Mouse (Mus musculus) ovary, postnatal 36 days (tissue): ENCODE measurements at regions not wholly inside any gene's neighbourhood (a gene's known extent, or its start where the extent isn't known, plus 50 kb on each side); places are given as distances from the start of the nearest gene placed in this dataset.
"Not testable (repeated sequence)": the region's sequence is repeated elsewhere in the genome, so short reads cannot be mapped to it uniquely, and the experiment has no call there.

ENCODE experiments used
- DNase-seq: peaks from one replicate; pipeline ENCODE4 v3.0.0; 2022; ENCODE audit warnings: low spot score, mixed read lengths

GRCm38 (mm10) chr12:8070788-8071187, 93.3 kb downstream of the Apob start:
- no peak for DNase-seq

GRCm38 (mm10) chr12:8071286-8071685, 93.8 kb downstream of the Apob start:
- no peak for DNase-seq

DNA sequence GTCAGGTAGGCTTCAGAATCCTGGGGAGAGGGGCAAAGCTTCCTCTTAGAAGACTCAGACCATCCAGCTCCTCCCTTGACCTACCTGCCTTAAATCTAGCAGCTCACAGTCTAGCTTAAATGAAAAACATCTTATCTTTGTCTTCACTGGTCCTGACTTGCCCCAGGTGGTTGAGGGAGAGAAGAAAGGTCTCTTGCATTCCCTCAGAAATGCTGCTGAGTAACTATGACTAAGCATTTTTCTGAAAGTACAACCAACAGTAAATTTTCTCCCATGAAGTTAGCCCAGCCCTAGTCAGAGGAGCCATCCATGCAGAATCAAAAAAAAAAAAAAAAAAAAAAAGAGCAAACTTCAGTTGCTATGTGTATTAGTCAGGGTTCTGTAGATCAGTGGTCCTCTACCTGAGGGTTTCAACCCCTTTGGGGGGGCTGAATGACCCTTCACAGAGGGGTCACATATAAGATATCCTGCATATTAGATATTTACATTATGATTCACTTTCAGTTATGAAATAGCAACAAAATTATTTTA, 98.6 kb downstream of the Apob start:
- no peak for DNase-seq

GRCm38 (mm10) chr12:8077346-8077745, 99.9 kb downstream of the Apob start:
- DNase-seq: no peak

DNA sequence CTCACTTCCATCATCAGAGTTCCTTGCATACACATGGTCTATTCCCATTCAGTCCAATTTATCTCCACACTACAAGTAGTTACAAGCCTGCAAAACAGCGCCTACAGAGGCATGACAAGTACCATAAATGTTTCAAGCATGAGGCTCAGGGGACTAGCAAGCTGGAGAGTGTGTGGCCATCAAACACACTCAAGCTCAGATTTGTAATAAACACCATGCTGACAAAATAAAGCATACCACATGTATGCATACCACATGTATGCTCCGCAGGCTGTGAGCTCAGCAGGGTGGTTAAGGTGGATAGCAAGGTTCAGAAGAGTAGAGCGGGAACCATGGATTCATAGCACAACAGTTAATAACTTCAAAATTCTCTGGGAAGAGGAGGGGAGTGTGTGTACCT, 100.6 kb downstream of the Apob start:
- no peak for DNase-seq

GRCm38 (mm10) chr12:8082688-8083661, 105.5 kb downstream of the Apob start:
- DNase-seq: no peak

DNA sequence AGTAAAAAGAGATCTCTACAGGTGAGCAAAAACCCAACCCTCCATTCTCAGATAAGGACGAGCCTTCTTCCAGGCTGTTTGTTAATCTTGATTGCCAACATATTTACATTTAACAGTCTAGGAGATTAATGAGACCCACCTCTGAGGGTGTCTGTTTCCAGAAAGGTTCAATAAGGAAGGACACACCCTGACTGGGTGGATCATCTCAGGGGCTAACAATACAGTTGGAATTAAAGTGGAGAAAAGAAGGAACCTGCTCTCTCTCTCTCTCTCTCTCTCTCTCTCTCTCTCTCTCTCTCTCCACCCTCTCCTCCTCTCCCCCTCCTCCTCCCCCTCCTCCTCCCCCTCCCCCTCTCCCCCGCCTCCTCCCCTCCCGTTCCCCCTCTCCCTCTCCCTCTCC, 110.5 kb downstream of the Apob start:
- DNase-seq: no peak

- DNase-seq: no peak
Observed at GRCm38 (mm10) chr12:8089423-8090278, 112.2 kb downstream of the Apob start.

GRCm38 (mm10) chr12:8090279-8090626, 112.8 kb downstream of the Apob start:
- no peak for DNase-seq

DNA sequence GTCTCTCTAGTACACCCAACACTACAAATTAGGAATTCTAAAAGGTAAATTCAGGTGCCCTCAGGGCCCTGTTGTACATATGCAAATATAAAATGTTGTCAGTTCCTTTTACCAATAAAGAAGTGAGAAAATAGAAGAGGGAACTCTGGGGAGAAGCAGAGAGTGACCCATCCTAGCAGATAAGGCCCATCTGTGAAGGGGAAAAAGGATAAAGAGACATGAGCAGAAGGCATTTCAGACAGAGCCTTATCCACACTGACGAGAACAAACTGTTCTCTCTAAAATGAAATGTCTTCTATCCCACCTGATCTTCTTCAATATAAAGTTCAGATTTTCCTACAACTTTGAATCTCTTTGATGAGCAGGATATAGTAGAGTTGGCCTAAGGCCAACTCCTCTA, 114.5 kb upstream of the Ldah start:
- DNase-seq: no peak

- no peak for DNase-seq
Observed at GRCm38 (mm10) chr12:8095946-8096345, 112.0 kb upstream of the Ldah start.

- not testable (repeated sequence) for DNase-seq
Observed at GRCm38 (mm10) chr12:8098395-8098794, 109.5 kb upstream of the Ldah start.

DNA sequence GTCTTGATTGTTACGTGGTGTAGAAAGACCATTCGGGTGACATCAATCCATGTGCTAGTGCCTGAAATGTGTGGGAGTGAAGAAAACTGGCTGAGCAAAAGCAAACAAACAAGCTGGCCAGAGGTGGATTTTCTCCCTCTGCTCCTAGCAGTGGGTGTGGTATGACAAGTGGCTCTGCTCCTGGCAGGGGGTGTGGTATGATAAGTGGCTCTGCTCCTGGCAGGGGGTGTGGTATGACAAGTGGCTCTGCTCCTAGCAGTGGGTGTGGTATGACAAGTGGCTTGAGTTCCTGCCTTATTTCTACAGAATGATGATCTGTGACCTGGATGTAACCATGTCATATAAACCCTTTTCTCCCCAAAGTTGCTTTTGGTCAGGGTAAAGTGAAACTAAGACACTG, 108.8 kb upstream of the Ldah start:
- DNase-seq: no peak

GRCm38 (mm10) chr12:8099821-8100220, 108.1 kb upstream of the Ldah start:
- DNase-seq: peak; percentile 23

DNA sequence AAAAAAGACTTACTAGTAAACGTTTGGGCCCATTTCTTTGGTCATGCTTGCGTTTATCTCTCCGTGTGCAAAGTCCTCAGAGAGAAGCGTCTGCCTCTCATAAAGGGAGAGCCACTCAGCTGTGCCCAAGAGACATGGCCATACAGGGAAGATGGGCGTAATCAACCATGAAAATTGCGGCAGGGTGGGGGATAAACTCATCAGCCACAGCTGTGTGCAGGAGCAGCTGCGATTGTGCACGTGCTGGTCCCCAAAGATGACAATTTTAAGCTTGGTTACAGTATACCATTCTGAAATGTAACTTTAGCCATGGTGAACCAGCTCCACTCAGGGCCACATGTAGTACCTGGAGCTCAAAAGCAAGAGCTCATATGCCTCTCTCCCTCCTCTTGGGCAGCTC, 106.1 kb upstream of the Ldah start:
- DNase-seq: no peak

DNA sequence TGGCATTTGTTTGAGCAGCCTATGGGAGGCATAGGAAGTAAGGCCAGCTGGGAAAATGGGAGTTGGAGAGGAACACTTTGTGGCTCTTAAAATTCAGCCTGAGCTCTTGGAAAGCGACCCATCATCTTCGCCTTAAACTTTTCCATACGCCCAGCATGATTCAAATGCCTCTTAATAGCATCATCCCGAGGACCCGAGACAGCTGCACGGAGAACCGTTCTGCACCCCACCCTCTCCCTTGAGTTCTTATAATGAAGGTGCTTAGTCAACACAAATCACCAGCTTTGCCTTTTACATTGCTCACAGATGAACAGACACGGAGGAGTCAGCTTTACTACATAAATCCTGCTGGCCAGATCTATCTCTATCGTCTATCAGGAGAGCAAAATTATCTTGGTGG, 104.6 kb upstream of the Ldah start:
- DNase-seq: no peak

GRCm38 (mm10) chr12:8107137-8107536, 100.8 kb upstream of the Ldah start:
- DNase-seq: no peak

DNA sequence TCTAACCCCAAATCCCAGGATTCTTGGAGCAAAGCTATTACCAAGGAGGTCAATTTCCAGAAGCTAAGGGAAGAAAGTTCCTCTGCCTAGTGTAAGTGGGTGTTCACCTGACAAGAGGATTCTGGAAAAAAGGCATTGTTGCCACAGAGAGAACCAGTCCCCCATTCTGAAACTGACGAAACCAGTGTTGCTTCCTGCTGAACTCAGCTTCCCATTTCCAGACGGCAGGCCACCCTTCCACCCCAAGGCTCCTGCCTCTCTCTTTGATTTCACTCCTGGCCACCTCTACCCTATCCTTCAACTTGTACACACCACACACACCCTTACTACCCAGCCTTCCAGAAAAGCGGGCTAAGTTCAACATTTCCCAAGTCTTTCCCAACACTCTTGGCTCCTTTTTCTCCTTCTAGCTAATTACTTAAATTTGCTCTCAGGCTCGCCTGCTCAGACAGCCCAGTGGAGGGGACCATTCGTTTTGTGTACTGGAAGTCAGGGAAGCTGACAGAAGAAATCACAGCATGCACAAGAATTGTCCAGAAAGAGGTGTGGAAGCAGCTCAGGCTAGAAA, 98.6 kb upstream of the Ldah start:
- DNase-seq: no peak

DNA sequence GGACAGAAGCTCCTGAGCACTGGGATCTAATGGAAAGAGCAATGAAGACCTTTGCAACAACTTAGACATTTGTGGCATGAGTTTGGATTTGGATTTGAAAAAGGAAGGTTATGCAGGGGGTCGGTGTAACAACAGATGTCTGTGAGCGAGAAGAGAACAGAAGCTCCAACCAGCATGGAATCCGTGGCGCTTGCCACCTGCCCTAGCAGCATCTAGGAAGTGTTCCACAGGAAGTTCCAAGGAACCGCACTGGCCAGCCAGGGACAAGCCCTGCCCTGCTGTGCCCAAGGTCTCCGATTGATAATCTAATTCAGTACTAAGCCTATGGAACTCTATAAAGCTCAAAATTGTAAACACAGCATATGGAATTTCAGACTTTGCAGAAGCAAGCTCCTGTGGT, 98.0 kb upstream of the Ldah start:
- DNase-seq: no peak

DNA sequence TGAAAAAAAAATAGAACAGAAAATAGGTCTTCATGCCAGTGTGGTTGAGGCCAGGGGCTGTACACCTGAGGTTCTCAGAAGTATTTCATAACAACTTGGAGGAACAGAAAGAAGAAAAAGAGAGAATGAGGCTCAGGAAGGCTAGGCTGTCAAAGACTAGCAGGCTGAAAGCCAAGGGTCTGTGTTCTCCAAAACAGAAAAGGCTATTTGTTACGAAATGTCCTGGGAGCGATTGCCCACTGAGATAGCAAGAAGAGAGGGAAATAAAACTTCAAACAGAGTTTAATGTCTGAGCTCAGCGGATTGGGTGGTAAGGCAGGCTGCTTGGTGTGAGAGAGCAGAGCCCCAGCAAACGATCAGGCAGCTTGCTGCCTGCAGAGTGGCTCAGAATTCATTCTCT, 97.6 kb upstream of the Ldah start:
- no peak for DNase-seq

DNA sequence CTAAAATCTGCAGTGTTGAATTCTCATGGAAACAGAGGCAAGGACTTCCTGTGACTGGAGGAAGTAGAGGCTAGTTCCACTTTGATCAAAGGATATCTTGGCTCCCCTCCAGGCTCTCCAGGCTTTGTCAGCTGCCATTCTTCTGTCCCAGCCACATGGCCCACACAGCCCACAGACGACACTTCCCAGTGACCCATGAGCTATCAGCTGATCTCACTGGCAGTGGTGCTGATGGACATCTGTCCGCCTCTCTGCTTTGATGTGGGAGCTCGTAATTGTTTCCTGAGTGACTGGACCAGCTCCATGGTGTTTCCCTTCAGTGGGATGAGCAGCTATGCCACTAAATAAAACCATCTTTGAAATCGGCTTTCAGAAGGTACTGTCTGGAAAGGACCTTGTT, 96.4 kb upstream of the Ldah start:
- no peak for DNase-seq

DNA sequence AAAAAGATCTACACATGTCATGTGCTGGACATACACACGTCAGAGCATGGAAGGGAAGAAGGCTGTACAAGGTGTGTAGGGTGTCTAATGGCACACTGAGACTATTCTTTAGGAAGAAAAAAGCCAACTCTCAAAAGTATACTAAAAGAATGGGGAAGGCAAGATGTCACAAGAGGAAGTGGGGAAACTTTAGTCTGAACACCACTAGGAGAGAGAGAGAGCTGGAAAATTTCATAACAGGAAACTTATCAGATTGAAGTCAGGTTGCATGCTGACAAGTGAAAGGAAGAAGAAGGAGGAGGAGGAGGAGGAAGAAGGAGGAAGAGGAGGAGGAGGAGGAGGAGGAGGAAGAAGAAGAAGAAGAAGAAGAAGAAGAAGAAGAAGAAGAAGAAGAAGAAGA, 52.3 kb upstream of the Ldah start:
- no peak for DNase-seq
